Mouse (Mus musculus): Measurements from ENCODE around the gene Rpp14. TPM values are rescaled to one million over a fixed set of nuclear protein-coding genes. Genes with fewer than 3 reads are reported as not detected.

Rpp14 gene
- polyA plus RNA-seq (2012; ENCODE audit: insufficient read depth, insufficient read length, missing spikeins) = 13.3 and 20.1 TPM in 2 replicates

GRCm38 (mm10) chr14:8080165-8080679, at the start of gene Rpp14:
TSS of gene Rpp14 (plus strand) at chr14:8080367.
- peak within 1 kb of the TSS; percentile 83 for H3K27ac ChIP-seq (ENCODE audit: insufficient read depth, low read depth, low read length)
- TF ChIP-seq POLR2A (IDR thresholded peaks at IDR 0.05; ENCODE audit: borderline replicate concordance, low read depth, low read length) = no peak
- peak; percentile 77 for TF ChIP-seq CTCF (IDR thresholded peaks at IDR 0.05; ENCODE audit: low read depth, low read length)
- H3K4me3 ChIP-seq (ENCODE audit: insufficient read depth, low read length) = peak within 1 kb of the TSS; percentile 76
- peaks cover 13% of the 10 kb centered on the region for H3K4me1 ChIP-seq (ENCODE audit: control insufficient read depth, insufficient read depth, low read length)

- Histone ChIP-seq H3K27ac (ENCODE audit: insufficient read depth, low read depth, low read length) (no peak overlapping the region), H3K4me3 (ENCODE audit: insufficient read depth, low read length) (no peak overlapping the region), H3K4me1 (ENCODE audit: control insufficient read depth, insufficient read depth, low read length) (no peaks in the 10 kb centered on the region)
- TF ChIP-seq CTCF (IDR thresholded peaks at IDR 0.05; ENCODE audit: low read depth, low read length) (no peak), POLR2A (IDR thresholded peaks at IDR 0.05; ENCODE audit: borderline replicate concordance, low read depth, low read length) (no peak)
These were observed 49.6 kb upstream of the Rpp14 start for GRCm38 (mm10) chr14:8030535-8030934.

DNA sequence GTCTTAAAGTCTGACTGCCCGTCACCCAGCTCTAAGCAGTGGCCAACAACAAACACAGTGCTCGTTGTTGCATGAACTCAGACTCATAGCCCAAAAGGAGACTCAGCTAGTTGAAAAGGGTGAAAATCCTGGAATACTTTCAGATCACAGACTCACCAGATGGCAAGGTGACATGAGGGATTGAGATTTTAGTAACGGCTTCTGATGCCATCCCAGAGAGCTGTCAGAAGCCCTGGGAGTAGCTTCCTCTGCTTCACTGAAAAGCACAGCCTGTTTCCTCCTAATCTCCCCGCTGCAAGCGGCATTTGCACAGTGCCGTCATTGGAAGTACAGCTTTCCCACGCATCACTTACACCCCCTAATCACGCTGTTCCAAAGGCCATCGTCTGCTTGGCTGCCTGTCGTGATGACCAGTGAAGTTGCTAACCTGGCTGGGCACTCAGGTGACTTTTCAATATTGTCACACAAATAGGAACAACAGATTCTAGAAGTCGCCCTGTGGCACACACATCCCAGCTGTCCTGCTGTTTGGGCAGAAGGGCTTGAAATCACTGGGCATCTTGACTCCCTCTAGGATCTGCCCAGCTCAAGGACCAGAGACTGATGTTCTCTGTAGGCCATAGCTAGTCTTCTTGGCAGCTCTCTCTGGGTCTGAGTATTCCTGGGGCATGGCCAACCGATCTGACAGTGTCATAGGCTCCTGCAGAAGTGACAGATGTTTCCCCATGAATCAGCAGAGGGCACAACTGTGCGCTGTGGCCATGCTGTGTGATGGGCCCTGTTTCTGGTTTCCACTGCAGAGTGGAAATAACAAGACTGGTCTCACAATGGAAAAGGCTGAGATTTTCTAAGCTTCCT, 47.9 kb upstream of the Rpp14 start:
- Histone ChIP-seq H3K4me1 (ENCODE audit: control insufficient read depth, insufficient read depth, low read length) (no peaks in the 10 kb centered on the region), H3K4me3 (ENCODE audit: insufficient read depth, low read length) (no peak overlapping the region), H3K27ac (ENCODE audit: insufficient read depth, low read depth, low read length) (no peak overlapping the region)
- TF ChIP-seq POLR2A (IDR thresholded peaks at IDR 0.05; ENCODE audit: borderline replicate concordance, low read depth, low read length) (no peak), CTCF (IDR thresholded peaks at IDR 0.05; ENCODE audit: low read depth, low read length) (no peak)

- TF ChIP-seq CTCF (IDR thresholded peaks at IDR 0.05; ENCODE audit: low read depth, low read length) = no peak
- TF ChIP-seq POLR2A (IDR thresholded peaks at IDR 0.05; ENCODE audit: borderline replicate concordance, low read depth, low read length) = no peak
- no peak overlapping the region for H3K27ac ChIP-seq (ENCODE audit: insufficient read depth, low read depth, low read length)
These were observed 45.6 kb upstream of the Rpp14 start for GRCm38 (mm10) chr14:8034561-8034960.

DNA sequence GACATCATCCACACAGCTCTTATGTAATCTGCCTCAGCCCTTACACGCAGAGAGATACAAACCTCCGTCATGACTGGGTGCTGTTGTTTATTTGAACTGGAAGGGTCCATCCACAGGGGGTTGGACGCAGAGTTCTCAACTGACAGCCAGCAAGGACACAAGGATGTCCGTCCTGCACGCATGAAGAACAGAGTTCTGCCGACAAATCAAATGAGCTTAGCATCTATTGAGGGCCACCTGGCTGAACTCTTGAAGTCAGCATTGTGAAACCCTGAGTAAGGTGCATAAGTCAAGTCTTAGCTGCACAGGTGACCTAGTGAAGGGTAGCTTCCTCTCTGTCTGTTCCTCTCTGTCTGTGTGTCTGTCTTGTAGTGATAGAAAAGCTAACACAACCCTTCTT, 44.2 kb upstream of the Rpp14 start:
- no peak overlapping the region for H3K27ac ChIP-seq (ENCODE audit: insufficient read depth, low read depth, low read length)
- no peak overlapping the region for H3K4me3 ChIP-seq (ENCODE audit: insufficient read depth, low read length)
- H3K4me1 ChIP-seq (ENCODE audit: control insufficient read depth, insufficient read depth, low read length) = peaks cover 3% of the 10 kb centered on the region; the same call in 1 of the 2 replicates
- TF ChIP-seq POLR2A (IDR thresholded peaks at IDR 0.05; ENCODE audit: borderline replicate concordance, low read depth, low read length) (no peak), CTCF (IDR thresholded peaks at IDR 0.05; ENCODE audit: low read depth, low read length) (no peak)

More at GRCm38 (mm10) chr14:8034561-8034960, 45.6 kb upstream of the Rpp14 start:
- Histone ChIP-seq H3K4me1 (ENCODE audit: control insufficient read depth, insufficient read depth, low read length) (no peaks in the 10 kb centered on the region), H3K4me3 (ENCODE audit: insufficient read depth, low read length) (no peak overlapping the region)

GRCm38 (mm10) chr14:8036406-8036805, 43.8 kb upstream of the Rpp14 start:
- H3K4me1 ChIP-seq (ENCODE audit: control insufficient read depth, insufficient read depth, low read length) = peaks cover 3% of the 10 kb centered on the region; the same call in 1 of the 2 replicates
- no peak for TF ChIP-seq POLR2A (IDR thresholded peaks at IDR 0.05; ENCODE audit: borderline replicate concordance, low read depth, low read length)
- no peak overlapping the region for H3K4me3 ChIP-seq (ENCODE audit: insufficient read depth, low read length)
- no peak overlapping the region for H3K27ac ChIP-seq (ENCODE audit: insufficient read depth, low read depth, low read length)

DNA sequence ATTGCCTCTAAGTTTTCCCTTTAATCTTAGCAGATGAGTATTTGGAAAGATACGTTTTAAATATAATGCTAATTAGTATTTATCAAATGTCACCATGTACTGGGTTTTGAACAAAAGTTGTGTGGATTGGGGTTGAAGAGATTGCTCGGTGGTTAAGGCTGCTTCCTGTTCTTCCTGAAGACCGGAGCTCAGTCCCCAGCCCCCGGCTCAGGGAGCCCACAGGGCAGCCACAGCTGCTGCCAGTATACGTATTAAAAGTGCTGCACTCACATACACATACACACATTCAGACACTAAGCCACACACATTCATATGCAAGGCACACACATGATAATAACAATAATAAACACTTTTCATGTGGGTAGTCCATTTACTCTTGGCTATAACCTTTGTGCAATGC, 42.0 kb upstream of the Rpp14 start:
- Histone ChIP-seq H3K4me3 (ENCODE audit: insufficient read depth, low read length) (no peak overlapping the region), H3K27ac (ENCODE audit: insufficient read depth, low read depth, low read length) (no peak overlapping the region), H3K4me1 (ENCODE audit: control insufficient read depth, insufficient read depth, low read length) (peaks cover 3% of the 10 kb centered on the region; the same call in 1 of the 2 replicates)
- no peak for TF ChIP-seq CTCF (IDR thresholded peaks at IDR 0.05; ENCODE audit: low read depth, low read length)
- TF ChIP-seq POLR2A (IDR thresholded peaks at IDR 0.05; ENCODE audit: borderline replicate concordance, low read depth, low read length) = no peak

- TF ChIP-seq POLR2A (IDR thresholded peaks at IDR 0.05; ENCODE audit: borderline replicate concordance, low read depth, low read length) (no peak), CTCF (IDR thresholded peaks at IDR 0.05; ENCODE audit: low read depth, low read length) (no peak)
- peaks cover 3% of the 10 kb centered on the region; the same call in 1 of the 2 replicates for H3K4me1 ChIP-seq (ENCODE audit: control insufficient read depth, insufficient read depth, low read length)
- H3K4me3 ChIP-seq (ENCODE audit: insufficient read depth, low read length) = no peak overlapping the region
These were observed 41.2 kb upstream of the Rpp14 start for GRCm38 (mm10) chr14:8038791-8039448.

DNA sequence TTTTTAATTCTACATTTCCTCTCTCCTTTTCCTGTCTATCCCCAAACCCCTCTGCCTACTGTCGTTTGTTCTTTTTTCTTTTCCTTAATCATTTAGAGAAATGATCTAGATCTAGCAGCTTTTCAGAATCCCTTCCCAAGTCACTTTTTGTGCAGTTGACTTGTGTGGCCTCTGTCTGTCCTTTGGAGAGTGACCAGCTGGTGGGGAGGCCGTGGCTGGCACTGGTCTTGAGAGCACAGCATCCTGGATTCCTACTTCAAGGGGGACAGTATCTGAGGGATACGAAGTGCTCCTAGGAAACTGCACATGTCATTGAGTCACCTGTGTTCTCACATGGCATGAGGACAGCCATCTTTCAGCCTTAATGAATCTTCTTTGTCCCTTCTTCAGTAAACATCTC, 40.0 kb upstream of the Rpp14 start:
- Histone ChIP-seq H3K4me1 (ENCODE audit: control insufficient read depth, insufficient read depth, low read length) (peaks cover 3% of the 10 kb centered on the region; the same call in 1 of the 2 replicates), H3K4me3 (ENCODE audit: insufficient read depth, low read length) (no peak overlapping the region), H3K27ac (ENCODE audit: insufficient read depth, low read depth, low read length) (no peak overlapping the region)
- no peak for TF ChIP-seq CTCF (IDR thresholded peaks at IDR 0.05; ENCODE audit: low read depth, low read length)

More at GRCm38 (mm10) chr14:8038791-8039448, 41.2 kb upstream of the Rpp14 start:
- no peak overlapping the region for H3K27ac ChIP-seq (ENCODE audit: insufficient read depth, low read depth, low read length)

Data from bone marrow macrophage, adult 2 months (primary cell).